Comparison of ENCODE assay signal across 8 mouse cellular contexts in the genomic region with DNA sequence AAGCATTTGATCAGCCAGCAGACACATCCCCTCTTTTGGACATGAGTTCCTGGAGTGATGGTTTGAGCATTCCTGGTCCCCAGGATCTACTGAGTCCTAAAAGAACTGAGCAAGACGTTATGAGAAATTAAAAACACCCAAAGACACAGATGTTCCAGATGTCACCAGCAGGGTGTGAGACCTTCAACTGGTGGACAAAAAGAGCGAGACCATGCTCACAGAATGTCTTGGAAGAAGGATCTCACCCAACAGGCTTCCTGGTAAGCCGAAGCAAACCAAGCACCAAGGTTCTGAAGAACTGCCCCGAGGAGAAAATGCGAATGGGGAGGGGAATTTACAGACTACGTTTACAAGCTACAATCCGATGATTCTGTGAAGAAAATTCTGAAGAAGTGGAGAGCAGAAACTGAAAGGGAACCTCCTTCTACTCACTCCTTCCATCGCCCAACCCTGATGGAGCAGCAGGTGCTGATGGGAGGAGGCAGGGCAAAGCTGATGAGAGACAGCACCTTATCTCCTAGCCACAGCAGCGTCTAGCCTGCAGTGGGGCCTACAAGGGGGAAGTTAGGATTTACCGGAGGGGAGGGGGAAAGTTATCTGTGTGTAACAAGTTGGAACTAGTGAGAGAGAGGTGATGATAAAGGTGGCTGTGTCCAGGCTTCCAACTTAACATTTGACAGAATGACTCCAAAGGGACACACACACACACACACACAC. TPM values are rescaled to one million over a fixed set of nuclear protein-coding genes. Genes with fewer than 3 reads are reported as not detected.
A peak's percentile ranks its signal among the peaks of the same experiment; 100 is the strongest.
DNase-seq lines count a peak whose midpoint lies in the region; ATAC-seq and TF ChIP-seq lines count a peak whose summit lies in the region.

No protein-coding gene starts in this region.

- DNase-seq in embryo, embryonic 10 days (ENCODE audit: low spot score): peak; percentile 39
- no peak for DNase-seq in embryo, embryonic 9.5 days (ENCODE audit: extremely low spot score)
- DNase-seq in spleen, postnatal 10 days (ENCODE audit: low spot score in 2 of 2): peak; percentile 73 to 91
- no peak for DNase-seq in gastrocnemius, postnatal 14 days
- DNase-seq in cerebellum, postnatal 25 days: no peak
- no peak for DNase-seq in adrenal gland, postnatal 4 days (ENCODE audit: low spot score in 2 of 2)

- 13% methylated on average over 10 of the region's 10 CpGs for WGBS in bone marrow, adult 2 months
- 61% methylated on average over 10 of the region's 10 CpGs for WGBS in intestine, embryonic 16.5 days

- H3K4me1 ChIP-seq in bone marrow, adult 2 months (ENCODE audit: control insufficient read depth, insufficient read depth, low read length): peaks cover 2% of the 10 kb centered on the region; the same call in 1 of the 2 replicates
- H3K4me1 ChIP-seq in intestine, embryonic 16.5 days (ENCODE audit: control insufficient read depth, insufficient read depth, low read length): no peaks in the 10 kb centered on the region

- H3K9ac ChIP-seq in intestine, embryonic 16.5 days (ENCODE audit: low read depth, low read length): no peak overlapping the region

- no peak overlapping the region for H3K4me2 ChIP-seq in intestine, embryonic 16.5 days (ENCODE audit: low read depth, low read length)

- TF ChIP-seq POLR2A in bone marrow, adult 2 months (IDR thresholded peaks at IDR 0.05; ENCODE audit: borderline replicate concordance, control insufficient read depth, low read depth, low read length): no peak

- no peaks in the 10 kb centered on the region for H3K27me3 ChIP-seq in intestine, embryonic 16.5 days (replicated peaks; ENCODE audit: control insufficient read depth, insufficient read depth, low read length)

- H3K36me3 ChIP-seq in intestine, embryonic 16.5 days (ENCODE audit: control insufficient read depth, insufficient read depth, low read length): no peaks in the 10 kb centered on the region

- H3K4me3 ChIP-seq in bone marrow, adult 2 months (replicated peaks; ENCODE audit: control insufficient read depth, low read depth, low read length): peak overlapping the region; percentile 37
- H3K4me3 ChIP-seq in intestine, embryonic 16.5 days (ENCODE audit: low read length): no peak overlapping the region

- peak; percentile 95 for ATAC-seq in intestine, embryonic 16.5 days

- TF ChIP-seq CTCF in bone marrow, adult 2 months (IDR thresholded peaks at IDR 0.05; ENCODE audit: control insufficient read depth, insufficient read depth, low read length): no peak

- peak overlapping the region; percentile 78 for H3K27ac ChIP-seq in bone marrow, adult 2 months (ENCODE audit: control insufficient read depth, insufficient read depth, low read depth, low read length, poor library complexity)
- H3K27ac ChIP-seq in intestine, embryonic 16.5 days (ENCODE audit: low read length): no peak overlapping the region

- no peaks in the 10 kb centered on the region for H3K9me3 ChIP-seq in intestine, embryonic 16.5 days (ENCODE audit: control insufficient read depth, low read length)

- intact Hi-C loops in gastrocnemius, postnatal 14 days (cut with DNase I; ENCODE audit: low total_unique reads): no loop called here

RNA-seq across cellular contexts. Expression of a gene that starts 19.4 kb away (rescaled TPM):
- not detected in 2 replicates for polyA plus RNA-seq in bone marrow, adult 2 months (2011; ENCODE audit: insufficient read depth, insufficient read length, low replicate concordance, missing spikeins)
- polyA plus RNA-seq in intestine, embryonic 16.5 days (2015; fragmentation: Nextera tagmentation; extraction: Ambion mirVana): not detected in 2 replicates
- total RNA-seq in gastrocnemius, postnatal 14 days (2021): under 1 TPM in 1 of 2 experiments, not detected in 1; 0.06 TPM
- total RNA-seq in adrenal gland, postnatal 4 days (2021): under 1 TPM in 1 of 2 experiments, not detected in 1; 0.08 TPM

RNA-seq across cellular contexts. Expression of a gene that starts 27.2 kb away (rescaled TPM):
- polyA plus RNA-seq in bone marrow, adult 2 months (2011; ENCODE audit: insufficient read depth, insufficient read length, low replicate concordance, missing spikeins): 60.8 and 65.8 TPM in 2 replicates
- polyA plus RNA-seq in intestine, embryonic 16.5 days (2015; fragmentation: Nextera tagmentation; extraction: Ambion mirVana): 56.4 and 60.1 TPM in 2 replicates
- total RNA-seq in gastrocnemius, postnatal 14 days (2021): 10 to 100 TPM; 37.8 to 38.5 TPM
- 10 to 100 TPM; 69.8 to 74.4 TPM for total RNA-seq in adrenal gland, postnatal 4 days (2021)

Comparison
In these comparisons a context has a peak if more than half of its experiments do, and no peak if none do; other contexts are left out.
1. DNase-seq: peak in embryo, embryonic 10 days (single experiment) and spleen, postnatal 10 days (2 of 2); none in embryo, embryonic 9.5 days (single experiment), gastrocnemius, postnatal 14 days (single experiment), cerebellum, postnatal 25 days (0 of 2) and adrenal gland, postnatal 4 days (0 of 2).